Mouse (Mus musculus) limb, embryonic 11.5 days (tissue): ENCODE measurements around the gene Txlng. TPM values are rescaled to one million over a fixed set of nuclear protein-coding genes. Genes with fewer than 3 reads are reported as not detected.

Source experiments
- ATAC-seq: fragments of 200-750 bp; cut with Nextera tagmentation; 2 replicates; pipeline ENCODE4 v1.8.0; 2017; ENCODE audit warnings: low read depth; ENCODE audit not compliant: insufficient number of reproducible peaks, low FRiP score, low TSS enrichment
- DNase-seq: peaks from one replicate; pipeline ENCODE4 v3.0.0-alpha.2; 2015; ENCODE audit warnings: low spot score
- H3K27ac ChIP-seq: fragments of 300-500 bp; sonication (generic); replicated peaks from 2 replicates; pipeline ENCODE4 v1.5.1; 2014; ENCODE audit warnings: low read depth, mild to moderate bottlenecking, low read length
- H3K27me3 ChIP-seq: fragments of 300-500 bp; sonication (generic); 2 replicates; pipeline ENCODE4 v1.6.1; 2014; ENCODE audit warnings: mild to moderate bottlenecking, low read length, mixed read lengths; ENCODE audit not compliant: control insufficient read depth, insufficient read depth
- H3K36me3 ChIP-seq: fragments of 300-500 bp; sonication (generic); 2 replicates; pipeline ENCODE4 v1.6.1; 2014; ENCODE audit warnings: mild to moderate bottlenecking, low read length, moderate library complexity, mixed read lengths; ENCODE audit not compliant: control insufficient read depth, insufficient read depth
- H3K4me1 ChIP-seq: fragments of 300-500 bp; sonication (generic); 2 replicates; pipeline ENCODE4 v1.6.1; 2014; ENCODE audit warnings: low read length, mixed read lengths; ENCODE audit not compliant: control insufficient read depth, insufficient read depth
- H3K4me2 ChIP-seq: fragments of 300-500 bp; sonication (generic); 2 replicates; pipeline ENCODE4 v1.6.1; 2014; ENCODE audit warnings: low read depth, mild to moderate bottlenecking, moderate library complexity; ENCODE audit not compliant: severe bottlenecking
- H3K4me3 ChIP-seq: fragments of 300-500 bp; sonication (generic); 2 replicates; pipeline ENCODE4 v1.5.1; 2014; ENCODE audit warnings: low read depth, low read length
- H3K9ac ChIP-seq: fragments of 300-500 bp; sonication (generic); 2 replicates; pipeline ENCODE4 v1.6.1; 2014; ENCODE audit warnings: mild to moderate bottlenecking, low read length
- H3K9me3 ChIP-seq: fragments of 300-500 bp; sonication (generic); 2 replicates; pipeline ENCODE4 v1.6.1; 2016; ENCODE audit warnings: low read length; ENCODE audit not compliant: control insufficient read depth
- WGBS: fragments of 180-500 bp; shearing (Covaris S2); extraction: QIAGEN DNeasy Blood & Tissue Kit; methylation state at CpG from one replicate; pipeline ENCODE4 v1.1.7; 2014; 5-methylcytosine and 5-hydroxymethylcytosine counted together
- microRNA counts: library from miRNA; unstranded; fragments of <30 nt; microRNA quantifications from one replicate; lab custom pipeline; 2016
- microRNA-seq: library from miRNA; unstranded; fragments of <30 nt; microRNA quantifications from one replicate; pipeline ENCODE4, GENCODE M21; 2016
- polyA plus RNA-seq: library from polyadenylated mRNA; unstranded; fragments of >200 nt; fragmentation: Nextera tagmentation; extraction: Ambion mirVana; gene quantifications from 2 replicates; pipeline ENCODE4 v1.2.1, GENCODE M21; 2014

Gene Txlng
- polyA plus RNA-seq, 1 experiment from 2014 or later: 18.7 TPM

GRCm38 (mm10) chrX:162752418-162752817, 76.8 kb downstream of the Txlng start:
- H3K4me2 ChIP-seq: no peak overlapping the region
- H3K27me3 ChIP-seq: 0 out of 2 replicates have a peak, but pooled peaks cover 2% of the 10 kb centered on the region
- H3K27ac ChIP-seq: no peak overlapping the region
- H3K9ac ChIP-seq: no peak overlapping the region
- H3K36me3 ChIP-seq: no peaks in the 10 kb centered on the region
- no peak for DNase-seq
- no peak for ATAC-seq
- no peaks in the 10 kb centered on the region for H3K9me3 ChIP-seq
- WGBS: 94% methylated on average over 2 of the region's 2 CpGs
- no peak overlapping the region for H3K4me3 ChIP-seq
- H3K4me1 ChIP-seq: no peaks in the 10 kb centered on the region

GRCm38 (mm10) chrX:162748696-162749420, 80.4 kb downstream of the Txlng start:
- H3K4me3 ChIP-seq: no peak overlapping the region
- H3K36me3 ChIP-seq: no peaks in the 10 kb centered on the region
- whole genome bisulfite sequencing: 34% methylated on average over 9 of the region's 9 CpGs
- no peak overlapping the region for H3K4me2 ChIP-seq
- H3K27ac ChIP-seq: no peak overlapping the region
- ATAC-seq (no peak), DNase-seq (no peak)
- H3K4me1 ChIP-seq: no peaks in the 10 kb centered on the region
- H3K9ac ChIP-seq: no peak overlapping the region
- H3K27me3 ChIP-seq: 0 out of 2 replicates have a peak, but pooled peaks cover 2% of the 10 kb centered on the region
- H3K9me3 ChIP-seq: no peaks in the 10 kb centered on the region

GRCm38 (mm10) chrX:162736140-162736659, 93.1 kb downstream of the Txlng start:
- H3K4me2 ChIP-seq: peak overlapping the region; percentile 45
- H3K4me3 ChIP-seq: peak overlapping the region; percentile 25
- ATAC-seq (peak; percentile 54), DNase-seq (peak; percentile 49)
- H3K4me1 ChIP-seq: no peaks in the 10 kb centered on the region
- 42% methylated on average over 9 of the region's 9 CpGs for WGBS
- H3K9me3 ChIP-seq: no peaks in the 10 kb centered on the region
- no peaks in the 10 kb centered on the region for H3K27me3 ChIP-seq
- H3K36me3 ChIP-seq: no peaks in the 10 kb centered on the region
- H3K9ac ChIP-seq: no peak overlapping the region
- peak overlapping the region; percentile 72; the same call in 1 of the 2 replicates for H3K27ac ChIP-seq

- DNase-seq (peak; percentile 75), ATAC-seq (peak; percentile 88)
- H3K9ac ChIP-seq: peak overlapping the region; percentile 30; the same call in 1 of the 2 replicates
- peak overlapping the region; percentile 72; the same call in 1 of the 2 replicates for H3K27ac ChIP-seq
- no peaks in the 10 kb centered on the region for H3K4me1 ChIP-seq
- no peaks in the 10 kb centered on the region for H3K9me3 ChIP-seq
- H3K4me3 ChIP-seq: peak overlapping the region; percentile 25
- WGBS: 22% methylated on average over 25 of the region's 25 CpGs
- no peaks in the 10 kb centered on the region for H3K27me3 ChIP-seq
- H3K36me3 ChIP-seq: no peaks in the 10 kb centered on the region
- peak overlapping the region; percentile 45 for H3K4me2 ChIP-seq
These were observed 94.0 kb downstream of the Txlng start for GRCm38 (mm10) chrX:162734997-162735929.

- Histone ChIP-seq H3K9ac (no peak overlapping the region), H3K9me3 (no peaks in the 10 kb centered on the region), H3K27me3 (no peaks in the 10 kb centered on the region; the same call in 1 of the 2 replicates), H3K4me2 (no peak overlapping the region), H3K27ac (no peak overlapping the region), H3K4me3 (no peak overlapping the region), H3K36me3 (no peaks in the 10 kb centered on the region), H3K4me1 (no peaks in the 10 kb centered on the region)
- no peak for ATAC-seq
- WGBS: 90% methylated on average over 4 of the region's 4 CpGs
- DNase-seq: no peak
These were observed 99.2 kb downstream of the Txlng start for GRCm38 (mm10) chrX:162730031-162730430.

MicroRNA genes within 50 kb of the gene (microRNA counts, 519-probe panel; counts per million panel counts)
- not detected for microRNA mmu-miR-3473 (lab: Ali Mortazavi, UCI)

Small RNA genes lying within 50 kb of the gene (microRNA-seq; reads per million reads assigned to microRNA genes)
- gene Mir3473a: not detected

Other genes starting within 250 kb of the Txlng start
- 0.44 and 1.1 TPM in 2 replicates for gene Reps2, start 185.8 kb downstream of the Txlng start, polyA plus RNA-seq
- gene Rbbp7, start 69.1 kb downstream of the Txlng start, polyA plus RNA-seq: 430 and 436 TPM in 2 replicates
- 48.9 and 50.3 TPM in 2 replicates for gene Syap1, start 59.0 kb upstream of the Txlng start, polyA plus RNA-seq
- gene Ctps2, start 71.8 kb upstream of the Txlng start, polyA plus RNA-seq: 117 and 124 TPM in 2 replicates
- not detected in 2 replicates for gene S100g, start 135.1 kb upstream of the Txlng start, polyA plus RNA-seq